Mouse (Mus musculus): Measurements from ENCODE around the gene Plcxd1. TPM values are rescaled to one million over a fixed set of nuclear protein-coding genes. Genes with fewer than 3 reads are reported as not detected.

The Plcxd1 gene
- polyA plus RNA-seq, 1 experiment from 2014 or later = 1.2 TPM

- Histone ChIP-seq H3K4me2 (replicated peaks; ENCODE audit: low read depth, low read length) (no peak overlapping the region), H3K4me3 (ENCODE audit: low read length) (no peak overlapping the region), H3K4me1 (ENCODE audit: control insufficient read depth, insufficient read depth, low read length) (peaks cover 18% of the 10 kb centered on the region), H3K27me3 (ENCODE audit: control insufficient read depth, insufficient read depth, low read length) (no peaks in the 10 kb centered on the region), H3K9me3 (ENCODE audit: control insufficient read depth, low read length) (no peaks in the 10 kb centered on the region), H3K27ac (ENCODE audit: low read depth, low read length) (no peak overlapping the region), H3K9ac (ENCODE audit: low read depth, low read length) (no peak overlapping the region), H3K36me3 (ENCODE audit: control insufficient read depth, insufficient read depth, low read length) (peaks cover 13% of the 10 kb centered on the region)
- ATAC-seq (ENCODE audit: low FRiP score, low TSS enrichment) = no peak
- WGBS = 61% methylated on average over 1 of the region's 1 CpGs
Observed at GRCm38 (mm10) chr5:110098991-110099477, 735 bp upstream of the Plcxd1 start.

- no peak overlapping the region for H3K9ac ChIP-seq (ENCODE audit: low read depth, low read length)
- peaks cover 33% of the 10 kb centered on the region for H3K36me3 ChIP-seq (ENCODE audit: control insufficient read depth, insufficient read depth, low read length)
- peak overlapping the region; percentile 59 for H3K4me2 ChIP-seq (replicated peaks; ENCODE audit: low read depth, low read length)
- no peak overlapping the region for H3K27ac ChIP-seq (ENCODE audit: low read depth, low read length)
- WGBS = 1% methylated on average over 31 of the region's 37 CpGs
- no peaks in the 10 kb centered on the region for H3K9me3 ChIP-seq (ENCODE audit: control insufficient read depth, low read length)
- no peaks in the 10 kb centered on the region for H3K27me3 ChIP-seq (ENCODE audit: control insufficient read depth, insufficient read depth, low read length)
- H3K4me3 ChIP-seq (ENCODE audit: low read length) = peak overlapping the region; percentile 34
- peak; percentile 48 for ATAC-seq (ENCODE audit: low FRiP score, low TSS enrichment)
- H3K4me1 ChIP-seq (ENCODE audit: control insufficient read depth, insufficient read depth, low read length) = peaks cover 18% of the 10 kb centered on the region
Observed at GRCm38 (mm10) chr5:110100921-110101631, 1.3 kb downstream of the Plcxd1 start.

- 20% methylated on average over 34 of the region's 34 CpGs for WGBS
- Histone ChIP-seq H3K4me1 (ENCODE audit: control insufficient read depth, insufficient read depth, low read length) (peaks cover 24% of the 10 kb centered on the region), H3K9ac (ENCODE audit: low read depth, low read length) (no peak overlapping the region), H3K4me3 (ENCODE audit: low read length) (peak overlapping the region; percentile 34), H3K9me3 (ENCODE audit: control insufficient read depth, low read length) (no peaks in the 10 kb centered on the region), H3K4me2 (replicated peaks; ENCODE audit: low read depth, low read length) (peak overlapping the region; percentile 59), H3K36me3 (ENCODE audit: control insufficient read depth, insufficient read depth, low read length) (peaks cover 38% of the 10 kb centered on the region), H3K27me3 (ENCODE audit: control insufficient read depth, insufficient read depth, low read length) (no peaks in the 10 kb centered on the region), H3K27ac (ENCODE audit: low read depth, low read length) (no peak overlapping the region)
- ATAC-seq (ENCODE audit: low FRiP score, low TSS enrichment) = peak; percentile 37
Observed at GRCm38 (mm10) chr5:110101716-110102347, 2.1 kb downstream of the Plcxd1 start.

GRCm38 (mm10) chr5:110102429-110102828 is 2.7 kb downstream of the Plcxd1 start:
- H3K4me3 ChIP-seq (ENCODE audit: low read length) = no peak overlapping the region
- no peak overlapping the region for H3K9ac ChIP-seq (ENCODE audit: low read depth, low read length)
- H3K27ac ChIP-seq (ENCODE audit: low read depth, low read length) = no peak overlapping the region
- H3K27me3 ChIP-seq (ENCODE audit: control insufficient read depth, insufficient read depth, low read length) = no peaks in the 10 kb centered on the region
- H3K4me2 ChIP-seq (replicated peaks; ENCODE audit: low read depth, low read length) = no peak overlapping the region
- H3K36me3 ChIP-seq (ENCODE audit: control insufficient read depth, insufficient read depth, low read length) = peaks cover 38% of the 10 kb centered on the region
- 90% methylated on average over 13 of the region's 13 CpGs for WGBS
- peaks cover 24% of the 10 kb centered on the region for H3K4me1 ChIP-seq (ENCODE audit: control insufficient read depth, insufficient read depth, low read length)
- no peaks in the 10 kb centered on the region for H3K9me3 ChIP-seq (ENCODE audit: control insufficient read depth, low read length)
- ATAC-seq (ENCODE audit: low FRiP score, low TSS enrichment) = no peak

GRCm38 (mm10) chr5:110102853-110103625 is 3.3 kb downstream of the Plcxd1 start:
- Histone ChIP-seq H3K4me1 (ENCODE audit: control insufficient read depth, insufficient read depth, low read length) (peaks cover 24% of the 10 kb centered on the region), H3K9me3 (ENCODE audit: control insufficient read depth, low read length) (no peaks in the 10 kb centered on the region), H3K36me3 (ENCODE audit: control insufficient read depth, insufficient read depth, low read length) (peaks cover 38% of the 10 kb centered on the region), H3K27ac (ENCODE audit: low read depth, low read length) (no peak overlapping the region), H3K4me3 (ENCODE audit: low read length) (no peak overlapping the region), H3K9ac (ENCODE audit: low read depth, low read length) (no peak overlapping the region), H3K4me2 (replicated peaks; ENCODE audit: low read depth, low read length) (no peak overlapping the region), H3K27me3 (ENCODE audit: control insufficient read depth, insufficient read depth, low read length) (no peaks in the 10 kb centered on the region)
- no peak for ATAC-seq (ENCODE audit: low FRiP score, low TSS enrichment)
- 95% methylated on average over 19 of the region's 19 CpGs for WGBS

GRCm38 (mm10) chr5:110103901-110104615 is 4.3 kb downstream of the Plcxd1 start:
- H3K4me1 ChIP-seq (ENCODE audit: control insufficient read depth, insufficient read depth, low read length) = peaks cover 24% of the 10 kb centered on the region
- H3K27ac ChIP-seq (ENCODE audit: low read depth, low read length) = no peak overlapping the region
- H3K36me3 ChIP-seq (ENCODE audit: control insufficient read depth, insufficient read depth, low read length) = peaks cover 38% of the 10 kb centered on the region
- no peak overlapping the region for H3K4me3 ChIP-seq (ENCODE audit: low read length)
- no peaks in the 10 kb centered on the region for H3K9me3 ChIP-seq (ENCODE audit: control insufficient read depth, low read length)
- 97% methylated on average over 27 of the region's 27 CpGs for WGBS
- no peaks in the 10 kb centered on the region for H3K27me3 ChIP-seq (ENCODE audit: control insufficient read depth, insufficient read depth, low read length)
- H3K4me2 ChIP-seq (replicated peaks; ENCODE audit: low read depth, low read length) = no peak overlapping the region
- no peak for ATAC-seq (ENCODE audit: low FRiP score, low TSS enrichment)
- no peak overlapping the region for H3K9ac ChIP-seq (ENCODE audit: low read depth, low read length)

- H3K36me3 ChIP-seq (ENCODE audit: control insufficient read depth, insufficient read depth, low read length) = peaks cover 38% of the 10 kb centered on the region
- no peak overlapping the region for H3K4me2 ChIP-seq (replicated peaks; ENCODE audit: low read depth, low read length)
- ATAC-seq (ENCODE audit: low FRiP score, low TSS enrichment) = no peak
- H3K27me3 ChIP-seq (ENCODE audit: control insufficient read depth, insufficient read depth, low read length) = no peaks in the 10 kb centered on the region
- H3K9ac ChIP-seq (ENCODE audit: low read depth, low read length) = no peak overlapping the region
- no peak overlapping the region for H3K27ac ChIP-seq (ENCODE audit: low read depth, low read length)
- H3K9me3 ChIP-seq (ENCODE audit: control insufficient read depth, low read length) = no peaks in the 10 kb centered on the region
- H3K4me1 ChIP-seq (ENCODE audit: control insufficient read depth, insufficient read depth, low read length) = peaks cover 24% of the 10 kb centered on the region
- WGBS = 96% methylated on average over 36 of the region's 36 CpGs
- no peak overlapping the region for H3K4me3 ChIP-seq (ENCODE audit: low read length)
Observed at GRCm38 (mm10) chr5:110104616-110105380, 5.0 kb downstream of the Plcxd1 start.

Data from kidney, embryonic 14.5 days (tissue).